Mouse (Mus musculus) left cerebral cortex, postnatal 10 days (tissue): ENCODE measurements at regions not wholly inside any gene's neighbourhood (a gene's known extent, or its start where the extent isn't known, plus 50 kb on each side); places are given as distances from the start of the nearest gene placed in this dataset.

Source experiments
- DNase-seq, 2 experiments: peaks; one replicate each; pipeline ENCODE4 v3.0.0; 2021 to 2022; ENCODE audit warnings: low spot score in 2 of 2, mixed read lengths in 1 of 2; ENCODE audit errors: extremely low spot score in 1 of 2
- intact Hi-C: fragments of 180-260 bp; cut with DNase I; formaldehyde crosslinking; loops from one replicate; pipeline ENCODE4 v1.15.1; 2025

- DNase-seq: no peak
- intact Hi-C loops: no loop called here
Observed at GRCm38 (mm10) chr4:34105251-34105650, 55.3 kb upstream of the Spaca1 start.

- intact Hi-C loops: no loop called here
- no peak for DNase-seq
Observed at GRCm38 (mm10) chr4:34114323-34114722, 64.3 kb upstream of the Spaca1 start.

GRCm38 (mm10) chr4:34117086-34117485 lies 67.1 kb upstream of the Spaca1 start:
- intact Hi-C loops: no loop called here
- DNase-seq: no peak

- no peak for DNase-seq
- intact Hi-C loops: no loop called here
Observed at GRCm38 (mm10) chr4:34122959-34123520, 73.0 kb upstream of the Spaca1 start.

GRCm38 (mm10) chr4:34128224-34128623 lies 78.2 kb upstream of the Spaca1 start:
- DNase-seq: no peak
- intact Hi-C loops: no loop called here

GRCm38 (mm10) chr4:34146133-34146867 lies 96.3 kb upstream of the Spaca1 start:
- intact Hi-C loops: no loop called here
- no peak for DNase-seq

- intact Hi-C loops: no loop called here
- no peak for DNase-seq
Observed at GRCm38 (mm10) chr4:34148956-34149739, 99.2 kb upstream of the Spaca1 start.

GRCm38 (mm10) chr4:34151605-34152347 lies 101.8 kb upstream of the Spaca1 start:
- intact Hi-C loops: no loop called here
- no peak for DNase-seq

- intact Hi-C loops: no loop called here
- no peak for DNase-seq
Observed at GRCm38 (mm10) chr4:34155501-34155900, 105.5 kb upstream of the Spaca1 start.

- DNase-seq: no peak
- intact Hi-C loops: no loop called here
Observed at GRCm38 (mm10) chr4:34157818-34158511, 108.0 kb upstream of the Spaca1 start.

- intact Hi-C loops: no loop called here
- peak in 1 of 2 experiments; percentile 26 for DNase-seq
Observed at GRCm38 (mm10) chr4:34171265-34171862, 121.4 kb upstream of the Spaca1 start.

GRCm38 (mm10) chr4:34172000-34172399 lies 122.0 kb upstream of the Spaca1 start:
- DNase-seq: no peak
- intact Hi-C loops: no loop called here

- intact Hi-C loops: no loop called here
- DNase-seq: no peak
Observed at GRCm38 (mm10) chr4:34177421-34177820, 127.4 kb upstream of the Spaca1 start.

GRCm38 (mm10) chr4:34186522-34186921 lies 136.5 kb upstream of the Spaca1 start:
- DNase-seq: no peak
- intact Hi-C loops: no loop called here

- intact Hi-C loops: no loop called here
- no peak for DNase-seq
Observed at GRCm38 (mm10) chr4:34203193-34203848, 153.3 kb upstream of the Spaca1 start.

- no peak for DNase-seq
- intact Hi-C loops: no loop called here
Observed at GRCm38 (mm10) chr4:34209179-34209896, 159.3 kb upstream of the Spaca1 start.

GRCm38 (mm10) chr4:34213731-34214130 lies 163.7 kb upstream of the Spaca1 start:
- DNase-seq: no peak
- intact Hi-C loops: no loop called here
